Mouse (Mus musculus) B cell, adult (primary cell): ENCODE results near the gene Methig1. TPM values are rescaled to one million over a fixed set of nuclear protein-coding genes. Genes with fewer than 3 reads are reported as not detected.

ENCODE experiments used
- total RNA-seq: library from RNA; stranded (reverse); gene quantifications from 4 replicates; pipeline ENCODE4 v1.2.4, GENCODE M21; 2023; ENCODE audit not compliant: inconsistent age

Gene Methig1
- not detected in 4 replicates for total RNA-seq

DNA sequence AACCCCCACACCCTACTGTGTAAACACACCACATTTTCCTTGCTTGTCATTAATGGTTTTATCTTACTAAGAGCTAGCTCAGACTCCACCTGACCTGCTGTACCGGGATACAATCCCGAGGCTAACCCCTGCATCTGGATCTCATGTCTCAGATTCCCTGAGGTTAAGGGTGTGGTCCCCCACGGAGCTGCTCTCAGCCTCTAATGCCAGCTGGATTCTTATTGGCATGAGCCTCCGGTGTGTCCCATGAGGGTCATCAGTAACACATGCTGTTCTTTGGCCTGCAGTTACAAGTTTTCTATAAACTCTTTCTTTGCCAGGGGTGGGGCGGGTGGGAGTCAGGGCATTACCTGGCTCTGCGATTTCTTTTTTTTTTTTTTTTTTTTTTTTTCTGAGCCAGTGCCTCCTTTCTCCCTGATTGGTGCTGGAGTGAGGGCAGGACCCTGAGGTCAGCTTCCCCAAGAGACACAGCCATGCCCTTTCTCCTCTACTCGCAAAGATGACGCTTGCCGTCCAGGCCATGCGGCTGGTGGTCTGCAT is at the start of gene Methig1, which contains the start of gene Mettl7a2:
Gene Methig1 (plus strand): TSS at position 439 of the 540 bp plus-strand sequence.
Gene Mettl7a2 (plus strand): TSS at position 490 of the 540 bp plus-strand sequence.

DNA sequence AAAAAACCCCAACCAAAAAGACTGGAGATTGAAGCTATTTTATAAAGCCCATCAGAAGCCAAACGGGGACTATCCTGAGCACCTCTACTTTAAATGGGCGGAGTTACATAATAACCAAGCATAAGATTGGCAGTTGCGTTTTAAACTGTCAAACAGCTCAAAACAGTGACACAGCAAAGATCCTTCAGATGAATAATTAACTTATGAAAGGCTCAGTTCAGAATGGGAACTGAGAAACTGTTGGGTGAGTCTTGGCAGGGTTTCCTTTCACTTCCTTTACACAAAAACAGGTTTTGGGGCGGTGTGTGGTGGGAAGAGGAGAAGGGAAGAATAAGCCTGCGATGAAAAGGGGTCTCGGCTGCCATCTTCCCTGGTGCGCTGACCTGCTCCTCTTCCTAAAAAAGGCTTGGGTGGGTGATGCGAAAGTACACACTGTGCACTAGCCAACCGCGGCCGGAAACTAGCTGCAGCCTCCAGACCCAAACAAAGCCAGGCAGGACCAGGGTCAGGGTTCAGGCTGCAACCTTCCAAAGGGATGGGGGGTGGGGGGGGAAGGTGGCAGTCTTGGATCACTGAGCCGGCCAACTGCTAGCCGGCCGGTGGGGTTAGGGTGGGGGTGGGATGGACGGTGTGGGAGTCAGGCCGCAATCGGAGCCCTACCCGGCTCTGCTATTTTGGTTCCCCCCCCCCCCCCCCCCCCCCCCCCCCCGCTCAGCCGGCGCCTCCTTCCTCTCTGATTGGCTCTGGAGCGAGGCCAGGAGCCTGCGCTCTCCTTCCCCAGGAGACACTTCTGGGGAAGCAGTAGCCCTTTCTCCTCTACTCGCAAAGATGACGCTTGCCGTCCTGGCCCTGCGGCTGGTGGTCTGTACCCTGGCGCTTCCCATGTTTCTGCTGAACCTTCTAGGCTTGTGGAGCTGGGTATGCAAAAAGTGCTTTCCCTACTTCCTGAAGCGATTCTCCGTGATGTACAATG is 48.6 kb upstream of the Methig1 start, which contains the start of gene Mettl7a1:
Gene Mettl7a1 (plus strand): TSS at position 122 of the 973 bp plus-strand sequence.

GRCm38 (mm10) chr15:100334629-100335028 is 18.3 kb upstream of the Methig1 start, which contains the start of gene Mettl7a3:
Mettl7a3 (plus strand) TSS chr15:100334929.

GRCm38 (mm10) chr15:100364242-100364641 is 11.3 kb downstream of the Methig1 start, which contains the start of gene Higd1c:
Higd1c (plus strand) TSS chr15:100364542.

GRCm38 (mm10) chr15:100421758-100422197 is 68.8 kb downstream of the Methig1 start, which contains the start of gene Gm5475:
Gm5475 (plus strand) TSS chr15:100422147.

GRCm38 (mm10) chr15:100424396-100425122 is 71.6 kb downstream of the Methig1 start, which contains the start of gene Slc11a2:
Slc11a2 (minus strand) TSS chr15:100425072.

Other genes with a start within 250 kb of the Methig1 start
- 62.4 to 84.3 TPM (median 76.9 TPM) in 4 replicates for gene Atf1, start 125.3 kb upstream of the Methig1 start, total RNA-seq
- gene Tmprss12, start 72.3 kb upstream of the Methig1 start, total RNA-seq: not detected in 4 replicates
- gene Mettl7a1, start 49.0 kb upstream of the Methig1 start, total RNA-seq: 13.4 to 16.4 TPM (median 15.5 TPM) in 4 replicates
- 0.61 TPM in 1 of 4 replicates, not detected in the others for gene Mettl7a3, start 18.2 kb upstream of the Methig1 start, total RNA-seq
- gene Mettl7a2, start 51 bp downstream of the Methig1 start, total RNA-seq: 0.60 to 0.81 TPM (median 0.78 TPM) in 4 replicates
- not detected in 4 replicates for gene Higd1c, start 11.4 kb downstream of the Methig1 start, total RNA-seq
- gene Gm5475, start 69.0 kb downstream of the Methig1 start, total RNA-seq: not detected in 4 replicates
- 14.5 to 19.1 TPM (median 16.1 TPM) in 4 replicates for gene Slc11a2, start 71.9 kb downstream of the Methig1 start, total RNA-seq
- 43.7 to 45.3 TPM (median 44.9 TPM) in 4 replicates for gene Letmd1, start 115.9 kb downstream of the Methig1 start, total RNA-seq
- 4.5 to 5.4 TPM (median 4.8 TPM) in 4 replicates for gene Csrnp2, start 142.3 kb downstream of the Methig1 start, total RNA-seq
- gene Tfcp2, start 198.9 kb downstream of the Methig1 start, total RNA-seq: 7.4 to 11.2 TPM (median 10.6 TPM) in 4 replicates
- gene Pou6f1, start 246.8 kb downstream of the Methig1 start, total RNA-seq: 63.3 to 71.9 TPM (median 66.7 TPM) in 4 replicates